In genomic region chr5:117159805-117160291, GRCm38 (mm10) we compare ENCODE assay signal across 14 mouse cellular contexts. TPM values are rescaled to one million over a fixed set of nuclear protein-coding genes. Genes with fewer than 3 reads are reported as not detected.
DNase-seq lines count a peak whose midpoint lies in the region; ATAC-seq and TF ChIP-seq lines count a peak whose summit lies in the region.
"Had no signal": no experiment of that assay in that cellular context is flagged by ENCODE, and none has a peak within 500 bp of the region (broad histone marks: within the 10 kb centered on the region; RNA-seq: fewer than 3 reads in every experiment).

No protein-coding gene starts in this region.

- no peak overlapping the region for H3K4me2 ChIP-seq in kidney, embryonic 16.5 days (replicated peaks; ENCODE audit: low read depth, low read length)
- H3K4me2 ChIP-seq in myocyte (ENCODE audit: low read depth): peak overlapping the region; percentile 75
- H3K4me2 ChIP-seq in forebrain, embryonic 11.5 days (ENCODE audit: low read depth, low read length, severe bottlenecking): no peak overlapping the region
- H3K4me2 ChIP-seq: embryonic facial prominence, embryonic 13.5 days had no signal

- no peaks in the 10 kb centered on the region for H3K36me3 ChIP-seq in kidney, embryonic 16.5 days (ENCODE audit: insufficient read depth, low read length)
- H3K36me3 ChIP-seq in myocyte (ENCODE audit: control insufficient read depth, insufficient read depth): no peaks in the 10 kb centered on the region
- no peaks in the 10 kb centered on the region for H3K36me3 ChIP-seq in forebrain, embryonic 11.5 days (ENCODE audit: control insufficient read depth, insufficient read depth, low read length)
- H3K36me3 ChIP-seq: embryonic facial prominence, embryonic 13.5 days; hindbrain, embryonic 10.5 days had no signal

- H3K27ac ChIP-seq in kidney, embryonic 16.5 days (ENCODE audit: low read length): peak overlapping the region; percentile 41
- H3K27ac ChIP-seq in forebrain, embryonic 11.5 days (ENCODE audit: low read depth, low read length): no peak overlapping the region
- H3K27ac ChIP-seq: embryonic facial prominence, embryonic 13.5 days; hindbrain, embryonic 10.5 days had no signal

- H3K27me3 ChIP-seq in kidney, embryonic 16.5 days (ENCODE audit: insufficient read depth, low read length): no peaks in the 10 kb centered on the region
- no peaks in the 10 kb centered on the region for H3K27me3 ChIP-seq in myocyte (ENCODE audit: control insufficient read depth, insufficient read depth, insufficient read length)
- no peaks in the 10 kb centered on the region for H3K27me3 ChIP-seq in forebrain, embryonic 11.5 days (ENCODE audit: control insufficient read depth, insufficient read depth, low read length)
- H3K27me3 ChIP-seq: embryonic facial prominence, embryonic 13.5 days had no signal

- 26% methylated on average over 6 of the region's 6 CpGs for WGBS in kidney, embryonic 16.5 days
- 59% methylated on average over 6 of the region's 6 CpGs for WGBS in forebrain, embryonic 11.5 days

- intact Hi-C loops in gastrocnemius, postnatal 36 days (cut with DNase I): no loop called here

- ATAC-seq in kidney, embryonic 16.5 days (ENCODE audit: low FRiP score, low TSS enrichment): no peak
- peak; percentile 62 for ATAC-seq in granulocyte monocyte progenitor cell, adult 5-6 weeks (replicated peaks; ENCODE audit: poor library complexity, severe bottlenecking)
- no peak for ATAC-seq in forebrain, embryonic 11.5 days (replicated peaks; ENCODE audit: low FRiP score)

- no peak for DNase-seq in kidney, postnatal 10 days
- peak; percentile 3 for DNase-seq in NIH3T3 (ENCODE audit: low read depth)
- DNase-seq in forebrain, embryonic 11.5 days (ENCODE audit: low spot score): no peak
- DNase-seq in gastrocnemius, postnatal 36 days: no peak
- DNase-seq in right cerebral cortex, postnatal 10 days (ENCODE audit: low spot score in 2 of 2): no peak
- DNase-seq: adrenal gland, postnatal 10 days; cerebellum, adult 9-10 months; left cerebral cortex, postnatal 4 days; thymus, adult 18-20 months had no signal

- peaks cover 5% of the 10 kb centered on the region for H3K79me2 ChIP-seq in myocyte (ENCODE audit: control insufficient read depth, insufficient read depth)

- no peak overlapping the region for H3K4me3 ChIP-seq in kidney, embryonic 16.5 days (ENCODE audit: low read length)
- H3K4me3 ChIP-seq in myocyte: peak overlapping the region; percentile 19
- H3K4me3 ChIP-seq in forebrain, embryonic 11.5 days (ENCODE audit: low read depth, low read length): no peak overlapping the region
- H3K4me3 ChIP-seq: embryonic facial prominence, embryonic 13.5 days; hindbrain, embryonic 10.5 days had no signal

- no peaks in the 10 kb centered on the region for H3K9me3 ChIP-seq in kidney, embryonic 16.5 days (ENCODE audit: low read length)
- H3K9me3 ChIP-seq in forebrain, embryonic 11.5 days (ENCODE audit: control insufficient read depth, low read length): no peaks in the 10 kb centered on the region
- H3K9me3 ChIP-seq: embryonic facial prominence, embryonic 13.5 days; hindbrain, embryonic 10.5 days had no signal

- peaks cover 35% of the 10 kb centered on the region for H3K4me1 ChIP-seq in kidney, embryonic 16.5 days (ENCODE audit: insufficient read depth, low read length)
- 0 out of 2 replicates have a peak, but pooled peaks cover 4% of the 10 kb centered on the region for H3K4me1 ChIP-seq in forebrain, embryonic 11.5 days (replicated peaks; ENCODE audit: control insufficient read depth, insufficient read depth, low read length)
- H3K4me1 ChIP-seq: embryonic facial prominence, embryonic 13.5 days had no signal

- no peak overlapping the region for H3ac ChIP-seq in myocyte (ENCODE audit: control insufficient read depth, insufficient read length)

- H3K9ac ChIP-seq in kidney, embryonic 16.5 days (replicated peaks; ENCODE audit: low read length): no peak overlapping the region; the same call in 1 of the 2 replicates
- H3K9ac ChIP-seq in forebrain, embryonic 11.5 days (ENCODE audit: low read length): no peak overlapping the region
- H3K9ac ChIP-seq: embryonic facial prominence, embryonic 13.5 days had no signal

- TF ChIP-seq POLR2A in myocyte (IDR thresholded peaks at IDR 0.05; ENCODE audit: insufficient read length, low read depth): no peak

TF ChIP-seq in myocyte, 11 proteins besides CTCF, POLR2A, EP300 and RAD21:
- no peak for TF ChIP-seq REST (IDR thresholded peaks at IDR 0.05; ENCODE audit: insufficient read depth, insufficient read length)
- no peak for TF ChIP-seq CEBPB (IDR thresholded peaks at IDR 0.05; ENCODE audit: insufficient read depth, poor library complexity, severe bottlenecking)
- TF ChIP-seq POLR2AphosphoS2 (IDR thresholded peaks at IDR 0.05; ENCODE audit: insufficient read length, low read depth): no peak
- no peak for TF ChIP-seq USF1 (IDR thresholded peaks at IDR 0.05; ENCODE audit: low read depth)
- TF ChIP-seq E2F4 (IDR thresholded peaks at IDR 0.05; ENCODE audit: insufficient read depth): no peak
- no peak for TF ChIP-seq TCF12 (IDR thresholded peaks at IDR 0.05; ENCODE audit: insufficient read depth, poor library complexity, severe bottlenecking)
- TF ChIP-seq MAX (IDR thresholded peaks at IDR 0.05; ENCODE audit: low read depth): no peak
- no peak for TF ChIP-seq MYOG (IDR thresholded peaks at IDR 0.05; ENCODE audit: control insufficient read depth in 1 of 3, insufficient read depth in 1 of 3, insufficient read length in 2 of 3, low read depth in 2 of 3)
- no peak for TF ChIP-seq SRF (IDR thresholded peaks at IDR 0.05; ENCODE audit: control insufficient read depth, insufficient read length, low read depth)
- no peak for TF ChIP-seq TCF3 (IDR thresholded peaks at IDR 0.05; ENCODE audit: insufficient read length, low read depth)
- TF ChIP-seq MYOD1 (IDR thresholded peaks at IDR 0.05; ENCODE audit: control insufficient read depth in 1 of 3, insufficient read length in 2 of 3, low read depth in 2 of 3): no peak

RNA-seq across cellular contexts. Expression of gene Taok3, which starts 39.9 kb away (rescaled TPM):
- polyA plus RNA-seq in kidney, embryonic 16.5 days (2015; fragmentation: Nextera tagmentation; extraction: Ambion mirVana): 18.8 and 20.1 TPM in 2 replicates
- total RNA-seq in granulocyte monocyte progenitor cell, adult 5-6 weeks (2014; fragmentation: Nextera tagmentation): 68.9 and 84.9 TPM in 2 replicates
- total RNA-seq in granulocyte monocyte progenitor cell, adult 5-6 weeks (2017): 46.1 and 49.3 TPM in 2 replicates
- polyA plus RNA-seq in myocyte (2012; fragmentation: generic; extraction: Trizol): 7.7 TPM
- 16.2 and 16.9 TPM in 2 replicates for polyA plus RNA-seq in forebrain, embryonic 11.5 days (2014; fragmentation: Nextera tagmentation; extraction: Ambion mirVana)
- total RNA-seq in gastrocnemius, postnatal 36 days (2021): 1 to 10 TPM; 3.9 to 4.3 TPM

RNA-seq across cellular contexts. Expression of gene Suds3, which starts 43.9 kb away (rescaled TPM):
- polyA plus RNA-seq in kidney, embryonic 16.5 days (2015; fragmentation: Nextera tagmentation; extraction: Ambion mirVana): 68.9 and 73.7 TPM in 2 replicates
- 46.0 and 52.2 TPM in 2 replicates for total RNA-seq in granulocyte monocyte progenitor cell, adult 5-6 weeks (2014; fragmentation: Nextera tagmentation)
- 84.9 and 91.7 TPM in 2 replicates for total RNA-seq in granulocyte monocyte progenitor cell, adult 5-6 weeks (2017)
- polyA plus RNA-seq in myocyte (2012; fragmentation: generic; extraction: Trizol): 77.0 TPM
- 51.8 and 52.1 TPM in 2 replicates for polyA plus RNA-seq in forebrain, embryonic 11.5 days (2014; fragmentation: Nextera tagmentation; extraction: Ambion mirVana)
- 10 to 100 TPM; 70.7 to 72.4 TPM for total RNA-seq in gastrocnemius, postnatal 36 days (2021)
